In the genomic region with DNA sequence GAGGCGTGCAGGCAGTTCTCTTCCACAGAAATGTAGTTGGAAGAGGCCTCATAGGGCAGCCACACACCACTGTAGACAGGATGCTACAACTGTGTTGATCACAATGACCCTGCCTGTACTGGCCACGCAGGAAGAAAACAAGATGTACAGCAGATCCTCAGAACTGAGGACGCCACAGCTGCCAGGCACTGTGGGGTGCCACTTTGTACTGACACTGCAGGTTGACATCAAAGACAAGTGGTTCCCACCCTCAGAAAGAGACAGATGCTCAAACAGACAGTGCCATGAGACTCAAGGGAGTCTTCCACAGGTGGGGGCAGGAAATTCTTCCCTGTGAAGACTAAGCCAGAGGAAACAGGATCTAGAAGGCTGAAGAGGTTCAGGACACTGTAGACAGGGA, we compare ENCODE assay signal across 15 mouse cellular contexts. TPM values are rescaled to one million over a fixed set of nuclear protein-coding genes. Genes with fewer than 3 reads are reported as not detected.
"Had no signal": no experiment of that assay in that cellular context is flagged by ENCODE, and none has a peak within 500 bp of the region (broad histone marks: within the 10 kb centered on the region; RNA-seq: fewer than 3 reads in every experiment).

No protein-coding gene starts in this region.

- H3K4me3 ChIP-seq: kidney, embryonic 15.5 days; limb, embryonic 13.5 days; midbrain, embryonic 15.5 days; neural tube, embryonic 13.5 days; stomach, embryonic 15.5 days had no signal

- H3K4me1 ChIP-seq: kidney, embryonic 15.5 days; limb, embryonic 13.5 days; midbrain, embryonic 15.5 days; neural tube, embryonic 13.5 days; stomach, embryonic 15.5 days had no signal

- DNase-seq: kidney, adult 2 months; kidney, postnatal 14 days; layer of hippocampus, postnatal 36 days; left cerebral cortex, postnatal 4 days; lung, adult 18-20 months; lung, postnatal 36 days; right cerebral cortex, postnatal 14 days had no signal

- H3K27ac ChIP-seq: kidney, embryonic 15.5 days; limb, embryonic 13.5 days; liver, embryonic 14.5 days; midbrain, embryonic 15.5 days; neural tube, embryonic 13.5 days; stomach, embryonic 15.5 days had no signal

RNA-seq across cellular contexts. Expression of a gene that starts 35.4 kb away (rescaled TPM):
- total RNA-seq: liver, adult 2 months; monocyte, adult 5-6 weeks had no signal
- polyA plus RNA-seq: liver, adult 2 months had no signal
